Mouse (Mus musculus) neural tube, embryonic 15.5 days (tissue): ENCODE measurements around the gene Slc6a16. TPM values are rescaled to one million over a fixed set of nuclear protein-coding genes. Genes with fewer than 3 reads are reported as not detected.

ENCODE experiments used
- ATAC-seq: fragments of 200-750 bp; cut with Nextera tagmentation; 2 replicates; pipeline ENCODE4 v1.8.0; 2017; ENCODE audit warnings: mild to moderate bottlenecking, moderate TSS enrichment, moderate library complexity; ENCODE audit not compliant: low FRiP score
- H3K27ac ChIP-seq: fragments of 300-500 bp; sonication (generic); replicated peaks from 2 replicates; pipeline ENCODE4 v1.5.1; 2015; ENCODE audit warnings: mild to moderate bottlenecking, inconsistent platforms
- H3K27me3 ChIP-seq: fragments of 300-500 bp; sonication (generic); replicated peaks from 2 replicates; pipeline ENCODE4 v1.6.1; 2015; ENCODE audit warnings: inconsistent platforms
- H3K36me3 ChIP-seq: fragments of 300-500 bp; sonication (generic); 2 replicates; pipeline ENCODE4 v1.6.1; 2015; ENCODE audit warnings: inconsistent platforms
- H3K4me1 ChIP-seq: fragments of 300-500 bp; sonication (generic); 2 replicates; pipeline ENCODE4 v1.6.1; 2015; ENCODE audit warnings: inconsistent platforms
- H3K4me2 ChIP-seq: fragments of 300-500 bp; sonication (generic); 2 replicates; pipeline ENCODE4 v1.6.1; 2015; ENCODE audit warnings: inconsistent platforms, mild to moderate bottlenecking, moderate library complexity
- H3K4me3 ChIP-seq: fragments of 300-500 bp; sonication (generic); replicated peaks from 2 replicates; pipeline ENCODE4 v1.5.1; 2015; ENCODE audit warnings: mild to moderate bottlenecking, inconsistent platforms
- H3K9ac ChIP-seq: fragments of 300-500 bp; sonication (generic); replicated peaks from 2 replicates; pipeline ENCODE4 v1.6.1; 2015; ENCODE audit warnings: mild to moderate bottlenecking, inconsistent platforms
- H3K9me3 ChIP-seq: fragments of 300-500 bp; sonication (generic); replicated peaks from 2 replicates; pipeline ENCODE4 v1.6.1; 2016; ENCODE audit warnings: inconsistent platforms
- WGBS: fragments of 180-500 bp; shearing (Covaris S2); methylation state at CpG from one replicate; pipeline ENCODE4 v1.1.7; 2015; ENCODE audit warnings: mixed read lengths; 5-methylcytosine and 5-hydroxymethylcytosine counted together
- polyA plus RNA-seq: library from polyadenylated mRNA; unstranded; fragments of >200 nt; fragmentation: Nextera tagmentation; extraction: Ambion mirVana; gene quantifications from 2 replicates; pipeline ENCODE4 v1.2.1, GENCODE M21; 2015

The Slc6a16 gene
- polyA plus RNA-seq, 1 experiment from 2014 or later = 0.67 TPM

- ATAC-seq = no peak
- no peak overlapping the region for H3K4me3 ChIP-seq
- H3K9me3 ChIP-seq = no peaks in the 10 kb centered on the region
- H3K36me3 ChIP-seq = no peaks in the 10 kb centered on the region
- 64% methylated on average over 7 of the region's 7 CpGs for WGBS
- no peak overlapping the region for H3K27ac ChIP-seq
- no peaks in the 10 kb centered on the region for H3K27me3 ChIP-seq
- no peaks in the 10 kb centered on the region for H3K4me1 ChIP-seq
- no peak overlapping the region for H3K9ac ChIP-seq
- no peak overlapping the region for H3K4me2 ChIP-seq
These were observed 22.2 kb downstream of the Slc6a16 start for GRCm38 (mm10) chr7:45263006-45263607.

- WGBS = 88% methylated on average over 3 of the region's 3 CpGs
- no peak for ATAC-seq
- Histone ChIP-seq H3K27ac (no peak overlapping the region), H3K4me2 (no peak overlapping the region), H3K4me3 (no peak overlapping the region), H3K9me3 (no peaks in the 10 kb centered on the region), H3K9ac (no peak overlapping the region), H3K4me1 (no peaks in the 10 kb centered on the region), H3K36me3 (no peaks in the 10 kb centered on the region), H3K27me3 (0 out of 2 replicates have a peak, but pooled peaks cover 2% of the 10 kb centered on the region)
These were observed 23.5 kb downstream of the Slc6a16 start for GRCm38 (mm10) chr7:45264348-45264747.

GRCm38 (mm10) chr7:45265518-45265917 lies 24.6 kb downstream of the Slc6a16 start:
- Histone ChIP-seq H3K4me1 (no peaks in the 10 kb centered on the region), H3K27me3 (0 out of 2 replicates have a peak, but pooled peaks cover 3% of the 10 kb centered on the region), H3K4me3 (no peak overlapping the region), H3K9me3 (no peaks in the 10 kb centered on the region), H3K4me2 (no peak overlapping the region), H3K27ac (no peak overlapping the region), H3K9ac (no peak overlapping the region), H3K36me3 (no peaks in the 10 kb centered on the region)
- ATAC-seq = no peak
- 79% methylated on average over 1 of the region's 1 CpGs for WGBS

- no peak for ATAC-seq
- no peak overlapping the region for H3K9ac ChIP-seq
- 0 out of 2 replicates have a peak, but pooled peaks cover 6% of the 10 kb centered on the region for H3K27me3 ChIP-seq
- no peak overlapping the region for H3K4me2 ChIP-seq
- no peak overlapping the region for H3K4me3 ChIP-seq
- 41% methylated on average over 10 of the region's 10 CpGs for whole genome bisulfite sequencing
- H3K4me1 ChIP-seq = peaks cover 4% of the 10 kb centered on the region
- H3K9me3 ChIP-seq = no peaks in the 10 kb centered on the region
- H3K36me3 ChIP-seq = no peaks in the 10 kb centered on the region
- no peak overlapping the region for H3K27ac ChIP-seq
These were observed 32.0 kb downstream of the Slc6a16 start for GRCm38 (mm10) chr7:45272786-45273412.

GRCm38 (mm10) chr7:45273672-45274071 lies 32.8 kb downstream of the Slc6a16 start:
- 0 out of 2 replicates have a peak, but pooled peaks cover 6% of the 10 kb centered on the region for H3K27me3 ChIP-seq
- H3K4me3 ChIP-seq = no peak overlapping the region
- H3K9ac ChIP-seq = no peak overlapping the region
- 93% methylated on average over 8 of the region's 8 CpGs for WGBS
- no peaks in the 10 kb centered on the region for H3K36me3 ChIP-seq
- no peaks in the 10 kb centered on the region for H3K9me3 ChIP-seq
- H3K27ac ChIP-seq = no peak overlapping the region
- H3K4me1 ChIP-seq = peaks cover 4% of the 10 kb centered on the region
- no peak for ATAC-seq
- H3K4me2 ChIP-seq = no peak overlapping the region

GRCm38 (mm10) chr7:45277136-45277760 lies 36.4 kb downstream of the Slc6a16 start, which contains the start of gene Slc6a21:
Gene Slc6a21 (plus strand): TSS chr7:45277513.
- Histone ChIP-seq H3K4me2 (peak within 1 kb of the TSS; percentile 58), H3K27me3 (peaks cover 4% of the 10 kb centered on the region; the same call in 1 of the 2 replicates), H3K9ac (no peak within 1 kb of the TSS), H3K4me3 (peak within 1 kb of the TSS; percentile 35), H3K27ac (no peak within 1 kb of the TSS), H3K9me3 (no peaks in the 10 kb centered on the region), H3K36me3 (no peaks in the 10 kb centered on the region), H3K4me1 (peaks cover 4% of the 10 kb centered on the region)
- 6% methylated on average over 43 of the region's 44 CpGs for WGBS
- ATAC-seq = no peak

- H3K27me3 ChIP-seq = no peaks in the 10 kb centered on the region
- H3K9ac ChIP-seq = no peak overlapping the region
- ATAC-seq = no peak
- H3K27ac ChIP-seq = no peak overlapping the region
- H3K4me2 ChIP-seq = no peak overlapping the region
- H3K4me3 ChIP-seq = no peak overlapping the region
- H3K9me3 ChIP-seq = no peaks in the 10 kb centered on the region
- H3K4me1 ChIP-seq = no peaks in the 10 kb centered on the region
- 88% methylated on average over 13 of the region's 13 CpGs for WGBS
- no peaks in the 10 kb centered on the region for H3K36me3 ChIP-seq
These were observed 45.6 kb downstream of the Slc6a16 start for GRCm38 (mm10) chr7:45286486-45286885.

GRCm38 (mm10) chr7:45296626-45297025 lies 55.7 kb downstream of the Slc6a16 start:
- peaks cover 4% of the 10 kb centered on the region; the same call in 1 of the 2 replicates for H3K27me3 ChIP-seq
- H3K27ac ChIP-seq = no peak overlapping the region
- H3K9me3 ChIP-seq = no peaks in the 10 kb centered on the region
- H3K36me3 ChIP-seq = no peaks in the 10 kb centered on the region
- ATAC-seq = no peak
- no peak overlapping the region for H3K9ac ChIP-seq
- no peak overlapping the region for H3K4me3 ChIP-seq
- peaks cover 9% of the 10 kb centered on the region for H3K4me1 ChIP-seq
- 61% methylated on average over 1 of the region's 1 CpGs for WGBS
- no peak overlapping the region for H3K4me2 ChIP-seq

GRCm38 (mm10) chr7:45297563-45297962 lies 56.7 kb downstream of the Slc6a16 start:
- ATAC-seq = no peak
- peaks cover 4% of the 10 kb centered on the region; the same call in 1 of the 2 replicates for H3K27me3 ChIP-seq
- H3K27ac ChIP-seq = no peak overlapping the region
- H3K4me1 ChIP-seq = peaks cover 10% of the 10 kb centered on the region
- no peaks in the 10 kb centered on the region for H3K36me3 ChIP-seq
- no peak overlapping the region for H3K9ac ChIP-seq
- H3K4me3 ChIP-seq = no peak overlapping the region
- WGBS = 79% methylated on average over 3 of the region's 3 CpGs
- no peaks in the 10 kb centered on the region for H3K9me3 ChIP-seq
- H3K4me2 ChIP-seq = no peak overlapping the region

- WGBS = 23% methylated on average over 5 of the region's 5 CpGs
- Histone ChIP-seq H3K36me3 (no peaks in the 10 kb centered on the region), H3K4me2 (0 out of 2 replicates have a peak overlapping the region, but pooled peaks have one; percentile 44), H3K27ac (no peak overlapping the region), H3K9ac (no peak overlapping the region), H3K9me3 (no peaks in the 10 kb centered on the region), H3K27me3 (0 out of 2 replicates have a peak, but pooled peaks cover 4% of the 10 kb centered on the region), H3K4me3 (no peak overlapping the region), H3K4me1 (peaks cover 22% of the 10 kb centered on the region)
- peak; percentile 92 for ATAC-seq
These were observed 58.9 kb downstream of the Slc6a16 start for GRCm38 (mm10) chr7:45299752-45300151.

- 15% methylated on average over 6 of the region's 6 CpGs for WGBS
- Histone ChIP-seq H3K27me3 (0 out of 2 replicates have a peak, but pooled peaks cover 4% of the 10 kb centered on the region), H3K9me3 (no peaks in the 10 kb centered on the region), H3K9ac (no peak overlapping the region), H3K36me3 (no peaks in the 10 kb centered on the region), H3K27ac (no peak overlapping the region), H3K4me3 (no peak overlapping the region), H3K4me1 (peaks cover 27% of the 10 kb centered on the region), H3K4me2 (peak overlapping the region; percentile 44)
- ATAC-seq = peak; percentile 72
These were observed 59.4 kb downstream of the Slc6a16 start for GRCm38 (mm10) chr7:45300270-45300669.
